Mouse (Mus musculus): ENCODE results near the gene Fcgr4. TPM values are rescaled to one million over a fixed set of nuclear protein-coding genes. Genes with fewer than 3 reads are reported as not detected.

The Fcgr4 gene
- polyA plus RNA-seq, 1 experiment from 2014 or later: 0.37 TPM

- H3K27ac ChIP-seq (replicated peaks): no peak overlapping the region
- ATAC-seq (ENCODE audit: extremely low read depth, insufficient number of reproducible peaks, low FRiP score, low TSS enrichment): no peak
- no peak overlapping the region for H3K9ac ChIP-seq
- H3K27me3 ChIP-seq (replicated peaks): no peaks in the 10 kb centered on the region; the same call in 1 of the 2 replicates
- no peaks in the 10 kb centered on the region for H3K4me1 ChIP-seq
- no peak overlapping the region for H3K4me2 ChIP-seq
- 75% methylated on average over 4 of the region's 4 CpGs for WGBS
- H3K4me3 ChIP-seq: no peak overlapping the region
- H3K9me3 ChIP-seq: 0 out of 2 replicates have a peak, but pooled peaks cover 4% of the 10 kb centered on the region
- H3K36me3 ChIP-seq: no peaks in the 10 kb centered on the region
These were observed 7.0 kb upstream of the Fcgr4 start for GRCm38 (mm10) chr1:171011733-171012132.

- H3K4me1 ChIP-seq: no peaks in the 10 kb centered on the region
- no peaks in the 10 kb centered on the region; the same call in 1 of the 2 replicates for H3K27me3 ChIP-seq (replicated peaks)
- no peak overlapping the region for H3K9ac ChIP-seq
- no peaks in the 10 kb centered on the region for H3K9me3 ChIP-seq
- H3K36me3 ChIP-seq: no peaks in the 10 kb centered on the region
- WGBS: 58% methylated on average over 6 of the region's 6 CpGs
- H3K4me3 ChIP-seq: no peak overlapping the region
- no peak for ATAC-seq (ENCODE audit: extremely low read depth, insufficient number of reproducible peaks, low FRiP score, low TSS enrichment)
- no peak overlapping the region for H3K4me2 ChIP-seq
- no peak overlapping the region for H3K27ac ChIP-seq (replicated peaks)
These were observed 1.9 kb upstream of the Fcgr4 start for GRCm38 (mm10) chr1:171016676-171017356.

GRCm38 (mm10) chr1:171017468-171018158, 1.1 kb upstream of the Fcgr4 start:
- H3K4me3 ChIP-seq: no peak overlapping the region
- no peak overlapping the region for H3K4me2 ChIP-seq
- WGBS: 36% methylated on average over 6 of the region's 6 CpGs
- H3K9ac ChIP-seq: no peak overlapping the region
- H3K27ac ChIP-seq (replicated peaks): no peak overlapping the region
- H3K4me1 ChIP-seq: no peaks in the 10 kb centered on the region
- ATAC-seq (ENCODE audit: extremely low read depth, insufficient number of reproducible peaks, low FRiP score, low TSS enrichment): no peak
- H3K9me3 ChIP-seq: no peaks in the 10 kb centered on the region
- no peaks in the 10 kb centered on the region; the same call in 1 of the 2 replicates for H3K27me3 ChIP-seq (replicated peaks)
- H3K36me3 ChIP-seq: no peaks in the 10 kb centered on the region

- H3K9ac ChIP-seq: no peak overlapping the region
- no peak overlapping the region for H3K27ac ChIP-seq (replicated peaks)
- ATAC-seq (ENCODE audit: extremely low read depth, insufficient number of reproducible peaks, low FRiP score, low TSS enrichment): no peak
- H3K27me3 ChIP-seq (replicated peaks): no peaks in the 10 kb centered on the region; the same call in 1 of the 2 replicates
- H3K4me3 ChIP-seq: no peak overlapping the region
- no peaks in the 10 kb centered on the region for H3K36me3 ChIP-seq
- H3K4me2 ChIP-seq: no peak overlapping the region
- no peaks in the 10 kb centered on the region for H3K4me1 ChIP-seq
- 69% methylated on average over 7 of the region's 7 CpGs for WGBS
- no peaks in the 10 kb centered on the region for H3K9me3 ChIP-seq
These were observed 711 bp downstream of the Fcgr4 start for GRCm38 (mm10) chr1:171019311-171019950.

- no peak overlapping the region for H3K9ac ChIP-seq
- H3K27ac ChIP-seq (replicated peaks): no peak overlapping the region
- peaks cover 57% of the 10 kb centered on the region for H3K27me3 ChIP-seq (replicated peaks)
- WGBS: 76% methylated on average over 3 of the region's 3 CpGs
- H3K36me3 ChIP-seq: no peaks in the 10 kb centered on the region
- peaks cover 7% of the 10 kb centered on the region; the same call in 1 of the 2 replicates for H3K9me3 ChIP-seq
- ATAC-seq (ENCODE audit: extremely low read depth, insufficient number of reproducible peaks, low FRiP score, low TSS enrichment): no peak
- no peak overlapping the region for H3K4me2 ChIP-seq
- H3K4me1 ChIP-seq: peaks cover 17% of the 10 kb centered on the region; the same call in 1 of the 2 replicates
- no peak overlapping the region for H3K4me3 ChIP-seq
These were observed 13.0 kb downstream of the Fcgr4 start for GRCm38 (mm10) chr1:171031752-171032151.

- Histone ChIP-seq H3K36me3 (no peaks in the 10 kb centered on the region), H3K9ac (peak overlapping the region; percentile 78), H3K4me2 (peak overlapping the region; percentile 88), H3K27ac (replicated peaks) (no peak overlapping the region), H3K4me3 (peak overlapping the region; percentile 59), H3K9me3 (peaks cover 7% of the 10 kb centered on the region; the same call in 1 of the 2 replicates), H3K27me3 (replicated peaks) (peaks cover 57% of the 10 kb centered on the region), H3K4me1 (peaks cover 17% of the 10 kb centered on the region; the same call in 1 of the 2 replicates)
- ATAC-seq (ENCODE audit: extremely low read depth, insufficient number of reproducible peaks, low FRiP score, low TSS enrichment): no peak
- 10% methylated on average over 10 of the region's 10 CpGs for WGBS
These were observed 14.0 kb downstream of the Fcgr4 start for GRCm38 (mm10) chr1:171032691-171033090.

- Histone ChIP-seq H3K9me3 (peaks cover 7% of the 10 kb centered on the region; the same call in 1 of the 2 replicates), H3K9ac (peak overlapping the region; percentile 78), H3K27me3 (replicated peaks) (peaks cover 57% of the 10 kb centered on the region), H3K4me3 (peak overlapping the region; percentile 59), H3K36me3 (no peaks in the 10 kb centered on the region), H3K4me1 (peaks cover 17% of the 10 kb centered on the region; the same call in 1 of the 2 replicates), H3K27ac (replicated peaks) (no peak overlapping the region), H3K4me2 (peak overlapping the region; percentile 88)
- under 1% methylated on average over 16 of the region's 16 CpGs for WGBS
- ATAC-seq (ENCODE audit: extremely low read depth, insufficient number of reproducible peaks, low FRiP score, low TSS enrichment): no peak
These were observed 14.5 kb downstream of the Fcgr4 start for GRCm38 (mm10) chr1:171033196-171033595.

- H3K27me3 ChIP-seq (replicated peaks): peaks cover 57% of the 10 kb centered on the region
- ATAC-seq (ENCODE audit: extremely low read depth, insufficient number of reproducible peaks, low FRiP score, low TSS enrichment): peak; percentile 49; the same call in 1 of the 2 replicates
- H3K36me3 ChIP-seq: no peaks in the 10 kb centered on the region
- no peak overlapping the region for H3K27ac ChIP-seq (replicated peaks)
- peaks cover 7% of the 10 kb centered on the region; the same call in 1 of the 2 replicates for H3K9me3 ChIP-seq
- H3K4me2 ChIP-seq: peak overlapping the region; percentile 88
- peak overlapping the region; percentile 78 for H3K9ac ChIP-seq
- under 1% methylated on average over 20 of the region's 20 CpGs for WGBS
- peak overlapping the region; percentile 59 for H3K4me3 ChIP-seq
- H3K4me1 ChIP-seq: peaks cover 17% of the 10 kb centered on the region; the same call in 1 of the 2 replicates
These were observed 15.0 kb downstream of the Fcgr4 start for GRCm38 (mm10) chr1:171033756-171034155.

GRCm38 (mm10) chr1:171034201-171034600, 15.5 kb downstream of the Fcgr4 start:
- Histone ChIP-seq H3K9me3 (peaks cover 7% of the 10 kb centered on the region; the same call in 1 of the 2 replicates), H3K27ac (replicated peaks) (no peak overlapping the region), H3K9ac (peak overlapping the region; percentile 67), H3K4me1 (peaks cover 17% of the 10 kb centered on the region; the same call in 1 of the 2 replicates), H3K4me3 (peak overlapping the region; percentile 59), H3K36me3 (no peaks in the 10 kb centered on the region), H3K4me2 (peak overlapping the region; percentile 88), H3K27me3 (replicated peaks) (peaks cover 55% of the 10 kb centered on the region)
- 6% methylated on average over 11 of the region's 11 CpGs for WGBS
- no peak for ATAC-seq (ENCODE audit: extremely low read depth, insufficient number of reproducible peaks, low FRiP score, low TSS enrichment)

- H3K9me3 ChIP-seq: peaks cover 6% of the 10 kb centered on the region; the same call in 1 of the 2 replicates
- no peak for ATAC-seq (ENCODE audit: extremely low read depth, insufficient number of reproducible peaks, low FRiP score, low TSS enrichment)
- H3K4me2 ChIP-seq: peak overlapping the region; percentile 88
- peaks cover 17% of the 10 kb centered on the region; the same call in 1 of the 2 replicates for H3K4me1 ChIP-seq
- WGBS: 53% methylated on average over 11 of the region's 11 CpGs
- H3K4me3 ChIP-seq: peak overlapping the region; percentile 8; the same call in 1 of the 2 replicates
- no peak overlapping the region for H3K27ac ChIP-seq (replicated peaks)
- no peak overlapping the region for H3K9ac ChIP-seq
- H3K27me3 ChIP-seq (replicated peaks): peaks cover 41% of the 10 kb centered on the region
- no peaks in the 10 kb centered on the region for H3K36me3 ChIP-seq
These were observed 16.9 kb downstream of the Fcgr4 start for GRCm38 (mm10) chr1:171035611-171036010.
